Mouse (Mus musculus) c-Kit-positive CD71-positive TER-119-negative erythroid progenitor cells, embryonic 14.5 days (primary cell): ENCODE measurements around the gene Rheb.
"Not testable (repeated sequence)": the region's sequence is repeated elsewhere in the genome, so short reads cannot be mapped to it uniquely, and the experiment has no call there.

Experiments
- DNase-seq: peaks from one replicate; pipeline ENCODE4 v3.0.0-alpha.2; 2013; ENCODE audit warnings: low read depth

Gene Rheb

DNA sequence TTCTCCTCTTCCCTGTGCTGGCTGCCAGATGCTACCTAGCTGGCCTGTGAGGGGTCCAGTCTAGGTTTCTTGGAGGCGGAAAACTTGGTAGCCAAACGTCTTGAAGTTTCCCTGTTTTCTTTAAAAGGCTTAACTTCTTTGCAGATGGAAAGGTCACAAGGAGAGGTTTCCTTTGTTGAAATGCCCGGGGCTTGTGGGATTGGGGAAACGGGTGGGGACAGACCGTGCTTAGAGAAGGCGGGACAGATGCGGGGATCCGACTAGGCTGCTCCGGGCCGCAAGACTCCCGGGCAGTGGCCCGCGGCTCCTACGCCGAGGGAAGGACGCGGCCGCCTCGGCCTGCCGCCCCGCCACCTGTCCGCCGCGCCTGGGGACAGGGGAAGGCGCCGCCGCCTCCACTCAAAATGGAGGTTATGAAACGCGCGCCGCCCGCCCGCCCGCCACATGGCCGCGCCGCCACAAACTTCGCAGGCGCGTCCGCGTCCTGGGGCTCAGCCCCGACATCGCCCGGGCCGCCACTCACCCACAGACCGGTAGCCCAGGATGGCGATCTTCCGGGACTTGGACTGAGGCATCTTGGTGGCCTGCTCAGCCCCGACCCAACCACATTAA lies 656 bp downstream of the Rheb start:
- peak; percentile 29 for DNase-seq

DNA sequence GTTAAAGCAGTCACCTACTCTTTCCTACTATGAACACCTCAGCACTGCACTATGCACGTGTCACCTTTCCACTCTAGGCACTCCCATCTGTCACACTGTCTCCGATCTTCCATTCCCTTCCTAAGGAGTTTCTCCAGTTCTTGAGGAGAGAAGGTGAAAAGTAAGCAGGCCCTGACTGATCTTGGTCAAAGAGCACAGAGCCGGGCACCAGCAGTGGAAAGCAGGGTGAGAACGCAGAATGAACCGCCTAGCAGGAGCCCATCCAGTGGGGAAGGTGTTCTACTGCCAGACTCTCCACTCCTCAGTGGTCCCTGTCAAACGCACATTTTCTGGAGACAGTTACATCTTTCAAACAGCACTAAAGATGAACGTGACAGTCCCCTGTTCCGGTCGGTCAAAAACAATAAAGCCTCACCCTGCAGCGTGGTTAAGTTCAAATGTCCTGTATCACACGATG lies 1.4 kb downstream of the Rheb start:
- DNase-seq: peak; percentile 15

GRCm38 (mm10) chr5:24834491-24834890 lies 7.9 kb downstream of the Rheb start:
- DNase-seq: no peak

DNA sequence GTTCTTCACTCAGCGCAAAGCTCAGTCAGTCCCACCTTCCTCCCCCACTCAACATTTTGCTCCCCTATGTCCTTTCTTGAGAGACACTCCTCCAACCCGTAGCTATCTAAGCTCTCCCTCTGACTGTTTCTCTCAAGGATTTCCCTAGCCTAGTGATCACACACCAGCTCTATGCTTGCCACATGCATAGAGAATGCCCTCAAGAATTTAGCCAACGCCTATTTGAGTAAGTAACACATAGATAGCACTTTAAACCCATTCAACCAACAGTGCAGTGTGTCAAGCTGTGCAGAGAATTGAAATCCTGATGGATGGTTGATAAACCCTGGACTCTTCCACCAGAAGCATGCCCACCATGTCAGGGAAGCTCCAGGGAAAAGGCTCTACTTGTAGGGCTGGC lies 10.5 kb downstream of the Rheb start:
- no peak for DNase-seq

GRCm38 (mm10) chr5:24828446-24828845 lies 14.0 kb downstream of the Rheb start:
- no peak for DNase-seq

- DNase-seq: no peak
Measured at GRCm38 (mm10) chr5:24827173-24827572, 15.3 kb downstream of the Rheb start.

- DNase-seq: no peak
Measured at GRCm38 (mm10) chr5:24826056-24826770, 16.2 kb downstream of the Rheb start.

DNA sequence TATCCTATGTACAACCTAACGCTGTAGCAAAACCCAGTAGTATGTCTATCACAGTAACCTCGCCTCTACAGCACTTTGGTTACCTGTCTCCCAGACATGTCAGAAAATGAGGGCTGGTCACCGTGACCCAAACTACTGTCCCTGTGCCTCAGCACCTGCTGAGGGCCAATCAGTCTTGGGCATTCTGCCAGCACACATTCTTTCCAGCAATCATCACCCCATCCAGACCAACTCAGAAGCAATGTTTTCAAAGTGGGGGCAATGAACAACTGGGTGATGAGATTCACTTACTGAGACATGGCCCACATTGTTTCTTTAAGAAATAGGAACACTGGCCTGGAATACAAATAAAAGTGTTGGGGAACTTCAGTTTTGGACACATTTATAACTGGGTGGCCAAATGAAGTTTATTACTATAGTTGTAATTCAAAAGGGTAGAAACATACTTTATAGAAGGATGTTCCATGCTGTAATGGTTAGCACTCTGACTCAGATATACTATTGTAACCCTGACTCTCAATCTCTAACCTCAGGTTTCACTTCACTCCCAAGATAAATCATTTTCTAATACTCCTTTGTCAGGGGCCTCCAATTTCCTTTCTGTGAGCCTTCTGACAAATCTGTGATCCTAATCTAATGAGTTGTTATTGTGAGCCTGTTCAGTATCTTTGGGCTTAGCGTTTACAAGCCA lies 16.9 kb downstream of the Rheb start:
- DNase-seq: no peak

- DNase-seq: no peak
Measured at GRCm38 (mm10) chr5:24823864-24824405, 18.5 kb downstream of the Rheb start.

- no peak for DNase-seq
Measured at GRCm38 (mm10) chr5:24822781-24823180, 19.6 kb downstream of the Rheb start.

DNA sequence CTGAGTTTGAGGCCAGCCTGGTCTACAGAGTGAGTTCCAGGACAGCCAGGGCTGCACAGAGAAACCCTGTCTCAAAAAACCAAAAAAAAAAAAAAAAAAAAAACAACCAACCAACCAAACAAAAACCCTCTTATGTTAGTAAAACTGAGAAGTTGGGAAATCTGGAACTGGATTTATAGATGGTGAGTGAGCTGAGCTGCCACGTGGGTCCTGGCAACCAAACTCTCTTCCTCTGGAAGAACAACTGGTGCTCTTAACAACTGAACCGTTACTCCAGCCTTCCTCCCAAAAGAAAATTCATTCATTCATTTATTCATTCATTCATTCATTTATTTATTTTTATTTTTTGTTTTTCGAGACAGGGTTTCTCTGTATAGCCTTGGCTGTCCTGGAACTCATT lies 20.2 kb downstream of the Rheb start:
- not testable (repeated sequence) for DNase-seq

- DNase-seq: no peak
Measured at GRCm38 (mm10) chr5:24821403-24821841, 21.0 kb downstream of the Rheb start.

DNA sequence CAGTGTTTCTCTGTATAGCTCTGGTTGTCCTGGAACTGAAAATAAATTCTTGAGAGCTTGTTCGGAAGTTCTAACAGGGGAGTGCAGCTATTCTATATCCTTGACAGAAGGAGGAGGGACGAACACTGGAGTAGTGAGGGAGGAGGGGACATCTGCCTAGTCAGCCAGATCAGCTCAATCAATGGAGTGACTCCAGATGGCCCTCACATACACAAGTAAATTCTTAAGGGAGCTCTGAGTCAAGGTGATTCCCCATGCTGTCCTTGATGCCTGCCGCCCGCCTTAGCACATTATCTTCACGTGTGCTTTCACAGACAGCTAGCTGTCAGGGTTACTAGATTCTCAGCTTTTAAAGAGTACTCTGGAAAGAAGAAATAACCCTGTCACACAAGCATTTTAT lies 21.8 kb downstream of the Rheb start:
- no peak for DNase-seq

DNA sequence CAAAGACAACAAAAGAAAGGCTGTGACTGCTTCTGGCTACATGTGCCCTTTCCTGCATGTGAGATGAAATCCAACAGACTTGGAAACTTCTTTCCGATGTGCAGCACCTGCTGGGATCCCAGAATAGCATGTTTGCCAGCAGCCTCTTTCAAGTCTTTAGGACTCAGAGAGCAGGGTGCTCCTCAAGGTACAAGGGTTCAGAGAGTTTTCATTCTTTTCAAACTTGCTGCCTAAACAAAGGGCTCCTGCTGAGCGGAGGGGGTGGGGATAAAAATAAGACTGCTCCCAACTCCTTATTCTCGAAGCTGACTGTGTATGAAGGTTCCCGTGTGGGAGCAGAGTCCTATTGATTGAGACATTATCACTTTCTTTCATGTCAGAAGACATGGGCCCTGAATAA lies 25.2 kb downstream of the Rheb start:
- DNase-seq: no peak

- no peak for DNase-seq
Measured at GRCm38 (mm10) chr5:24813946-24814345, 28.5 kb downstream of the Rheb start.

- no peak for DNase-seq
Measured at GRCm38 (mm10) chr5:24813005-24813404, 29.4 kb downstream of the Rheb start.

GRCm38 (mm10) chr5:24805222-24805621 lies 37.2 kb downstream of the Rheb start:
- no peak for DNase-seq

GRCm38 (mm10) chr5:24804661-24805060 lies 37.8 kb downstream of the Rheb start:
- no peak for DNase-seq

DNA sequence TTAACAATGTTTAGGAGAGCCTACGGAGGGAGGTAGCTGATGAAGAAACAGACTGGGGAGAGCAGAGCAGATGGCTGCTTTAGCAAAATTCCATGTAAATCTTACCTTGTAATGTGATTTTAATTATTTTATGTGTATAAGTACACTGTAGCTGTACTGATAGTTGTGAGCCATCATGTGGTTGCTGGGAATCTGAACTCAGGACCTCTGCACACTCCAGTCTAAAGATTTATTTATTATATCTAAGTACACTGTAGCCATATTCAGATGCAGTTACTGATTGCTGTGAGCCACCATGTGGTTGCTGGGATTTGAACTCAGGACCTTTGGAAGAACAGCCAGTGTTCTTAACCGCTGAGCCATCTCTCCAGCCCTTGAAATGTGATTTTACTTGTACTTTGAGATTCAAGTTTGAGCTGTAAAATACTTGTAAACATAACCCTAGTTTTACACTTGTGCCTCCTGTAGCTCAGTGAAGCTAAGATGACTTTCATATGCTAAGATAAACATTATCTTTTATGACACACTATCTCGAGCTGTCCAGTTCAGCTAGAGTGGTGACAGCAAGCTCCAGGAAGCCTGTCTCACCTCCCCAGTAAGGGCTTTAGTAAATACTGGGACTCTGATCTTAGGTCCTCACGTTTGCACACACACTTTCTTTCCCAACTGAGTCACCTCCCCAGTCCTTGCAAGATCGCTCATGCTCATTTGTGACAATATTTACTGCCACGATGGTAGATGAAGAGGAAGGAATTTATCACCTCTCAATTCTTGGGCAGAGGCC lies 40.4 kb downstream of the Rheb start:
- DNase-seq: no peak

DNA sequence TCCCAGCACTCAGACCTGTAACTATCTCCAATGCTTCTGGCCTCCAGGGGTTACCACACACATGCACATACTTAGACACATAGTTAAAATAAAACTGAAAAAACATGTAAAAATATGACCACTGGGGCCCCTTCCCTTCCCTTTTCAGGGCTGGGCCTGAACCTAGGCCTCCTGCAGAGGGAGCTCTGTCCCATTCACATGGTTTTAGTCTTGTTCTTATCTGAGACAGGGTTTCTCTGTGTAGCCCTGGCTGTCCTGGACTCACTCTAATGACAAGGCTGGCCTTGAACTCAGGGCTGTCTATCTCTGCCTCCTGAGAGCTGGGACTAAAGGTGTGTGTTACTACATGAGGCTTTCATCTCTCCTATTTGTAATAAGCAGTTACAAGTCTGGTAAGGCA lies 42.0 kb downstream of the Rheb start:
- DNase-seq: peak; percentile 13

- DNase-seq: no peak
Measured at GRCm38 (mm10) chr5:24798639-24799038, 43.8 kb downstream of the Rheb start.

DNA sequence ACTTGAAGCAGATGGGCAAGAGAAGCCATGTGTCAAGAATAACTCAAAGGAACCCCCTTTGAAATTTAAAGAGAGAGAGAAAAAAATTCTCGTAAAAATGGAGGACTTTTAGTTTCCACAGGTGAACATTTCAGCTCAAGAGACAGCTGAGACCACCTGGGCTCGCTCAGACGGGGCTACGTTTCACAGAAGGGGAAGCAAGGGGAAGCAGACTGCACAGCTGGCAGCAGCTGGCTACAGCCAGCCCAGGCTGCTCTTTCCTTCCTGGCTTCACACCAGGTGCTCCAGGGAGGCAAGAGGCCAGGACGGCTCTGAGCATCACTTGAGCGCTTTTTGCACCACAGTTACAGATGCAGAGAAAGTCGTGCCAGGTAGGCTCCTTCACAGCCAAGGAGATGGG lies 44.6 kb downstream of the Rheb start:
- DNase-seq: no peak
